Mouse (Mus musculus): Measurements from ENCODE around the gene Ppp1r10.

- TF ChIP-seq CTCF (conservative IDR thresholded peaks at IDR 0.05; ENCODE audit: insufficient read depth, insufficient read length, low read depth, low read length) (no peak), POLR2A (IDR thresholded peaks at IDR 0.05; ENCODE audit: low read depth, low read length) (no peak)
These were observed 14.4 kb downstream of the Ppp1r10 start for GRCm38 (mm10) chr17:35930627-35931026.

Measured in kidney, adult 2 months (tissue).